Mouse (Mus musculus) heart, embryonic 12.5 days (tissue): ENCODE measurements around the gene Patj. TPM values are rescaled to one million over a fixed set of nuclear protein-coding genes. Genes with fewer than 3 reads are reported as not detected.

Experiments used
- ATAC-seq: fragments of 200-750 bp; cut with Nextera tagmentation; 2 replicates; pipeline ENCODE4 v1.8.0; 2017; ENCODE audit warnings: moderate TSS enrichment, moderate library complexity; ENCODE audit not compliant: insufficient number of reproducible peaks, low FRiP score
- H3K27ac ChIP-seq: fragments of 300-500 bp; sonication (generic); 2 replicates; pipeline ENCODE4 v1.5.1; 2016; ENCODE audit warnings: mild to moderate bottlenecking, moderate library complexity; ENCODE audit not compliant: poor library complexity, severe bottlenecking
- H3K27me3 ChIP-seq: fragments of 300-500 bp; sonication (generic); replicated peaks from 2 replicates; pipeline ENCODE4 v1.6.1; 2016; ENCODE audit warnings: mild to moderate bottlenecking, moderate library complexity
- H3K36me3 ChIP-seq: fragments of 300-500 bp; sonication (generic); 2 replicates; pipeline ENCODE4 v1.6.1; 2016; ENCODE audit warnings: mild to moderate bottlenecking, moderate library complexity
- H3K4me1 ChIP-seq: fragments of 300-500 bp; sonication (generic); replicated peaks from 2 replicates; pipeline ENCODE4 v1.6.1; 2016; ENCODE audit warnings: mild to moderate bottlenecking
- H3K4me2 ChIP-seq: fragments of 300-500 bp; sonication (generic); 2 replicates; pipeline ENCODE4 v1.6.1; 2016; ENCODE audit warnings: mild to moderate bottlenecking, moderate library complexity
- H3K4me3 ChIP-seq: fragments of 300-500 bp; sonication (generic); 2 replicates; pipeline ENCODE4 v1.5.1; 2016; ENCODE audit warnings: mild to moderate bottlenecking
- H3K9ac ChIP-seq: fragments of 300-500 bp; sonication (generic); 2 replicates; pipeline ENCODE4 v1.6.1; 2016; ENCODE audit warnings: mild to moderate bottlenecking, moderate library complexity
- H3K9me3 ChIP-seq: fragments of 300-500 bp; sonication (generic); replicated peaks from 2 replicates; pipeline ENCODE4 v1.6.1; 2016; ENCODE audit warnings: mild to moderate bottlenecking, moderate library complexity
- WGBS: fragments of 180-500 bp; shearing (Covaris S2); methylation state at CpG from one replicate; pipeline ENCODE4 v1.1.7; 2016; 5-methylcytosine and 5-hydroxymethylcytosine counted together
- polyA plus RNA-seq: library from polyadenylated mRNA; unstranded; fragments of >200 nt; fragmentation: Nextera tagmentation; extraction: Ambion mirVana; gene quantifications from 2 replicates; pipeline ENCODE4 v1.2.1, GENCODE M21; 2016

Patj gene
- polyA plus RNA-seq, 1 experiment from 2014 or later: 14.8 TPM

- H3K9ac ChIP-seq: no peak overlapping the region
Observed at GRCm38 (mm10) chr4:98511296-98511695, 115.7 kb downstream of the Patj start.

GRCm38 (mm10) chr4:98511964-98512743, 116.6 kb downstream of the Patj start:
- H3K4me3 ChIP-seq: no peak overlapping the region
- peak overlapping the region; percentile 78 for H3K27ac ChIP-seq
- H3K9me3 ChIP-seq: no peaks in the 10 kb centered on the region
- WGBS: 83% methylated on average over 10 of the region's 10 CpGs
- no peak for ATAC-seq
- no peaks in the 10 kb centered on the region for H3K27me3 ChIP-seq
- H3K9ac ChIP-seq: no peak overlapping the region
- H3K4me1 ChIP-seq: peaks cover 36% of the 10 kb centered on the region
- no peaks in the 10 kb centered on the region; the same call in 1 of the 2 replicates for H3K36me3 ChIP-seq
- H3K4me2 ChIP-seq: no peak overlapping the region

More at GRCm38 (mm10) chr4:98511296-98511695, 115.7 kb downstream of the Patj start:
- Histone ChIP-seq H3K4me1 (peaks cover 36% of the 10 kb centered on the region), H3K4me2 (no peak overlapping the region), H3K27ac (peak overlapping the region; percentile 78), H3K27me3 (no peaks in the 10 kb centered on the region), H3K9me3 (no peaks in the 10 kb centered on the region), H3K4me3 (no peak overlapping the region), H3K36me3 (no peaks in the 10 kb centered on the region; the same call in 1 of the 2 replicates)
- WGBS: 32% methylated on average over 2 of the region's 2 CpGs
- no peak for ATAC-seq

- no peak overlapping the region for H3K4me3 ChIP-seq
- no peak for ATAC-seq
- no peak overlapping the region for H3K4me2 ChIP-seq
- H3K9ac ChIP-seq: no peak overlapping the region
- H3K27ac ChIP-seq: no peak overlapping the region
- WGBS: 79% methylated on average over 6 of the region's 6 CpGs
- H3K36me3 ChIP-seq: peaks cover 15% of the 10 kb centered on the region
- H3K27me3 ChIP-seq: no peaks in the 10 kb centered on the region
- H3K9me3 ChIP-seq: 0 out of 2 replicates have a peak, but pooled peaks cover 3% of the 10 kb centered on the region
- no peaks in the 10 kb centered on the region for H3K4me1 ChIP-seq
Observed at GRCm38 (mm10) chr4:98520492-98520891, 124.9 kb downstream of the Patj start.

GRCm38 (mm10) chr4:98524525-98524924, 128.9 kb downstream of the Patj start:
- H3K9me3 ChIP-seq: no peaks in the 10 kb centered on the region
- peaks cover 9% of the 10 kb centered on the region for H3K36me3 ChIP-seq
- no peak overlapping the region for H3K4me3 ChIP-seq
- no peaks in the 10 kb centered on the region for H3K27me3 ChIP-seq
- no peak overlapping the region for H3K27ac ChIP-seq
- no peak overlapping the region for H3K4me2 ChIP-seq
- WGBS: 84% methylated on average over 10 of the region's 10 CpGs
- ATAC-seq: no peak
- H3K9ac ChIP-seq: no peak overlapping the region
- no peaks in the 10 kb centered on the region for H3K4me1 ChIP-seq

- H3K4me3 ChIP-seq: no peak overlapping the region
- no peak overlapping the region for H3K27ac ChIP-seq
- 0 out of 2 replicates have a peak, but pooled peaks cover 3% of the 10 kb centered on the region for H3K36me3 ChIP-seq
- ATAC-seq: no peak
- WGBS: 72% methylated on average over 3 of the region's 3 CpGs
- H3K4me2 ChIP-seq: no peak overlapping the region
- H3K4me1 ChIP-seq: no peaks in the 10 kb centered on the region
- no peaks in the 10 kb centered on the region for H3K27me3 ChIP-seq
- no peaks in the 10 kb centered on the region for H3K9me3 ChIP-seq
- H3K9ac ChIP-seq: no peak overlapping the region
Observed at GRCm38 (mm10) chr4:98535446-98535845, 139.9 kb downstream of the Patj start.

- no peak overlapping the region for H3K9ac ChIP-seq
- H3K27ac ChIP-seq: no peak overlapping the region
- no peaks in the 10 kb centered on the region for H3K4me1 ChIP-seq
- 71% methylated on average over 2 of the region's 2 CpGs for WGBS
- H3K4me2 ChIP-seq: no peak overlapping the region
- no peak for ATAC-seq
- H3K27me3 ChIP-seq: no peaks in the 10 kb centered on the region
- H3K4me3 ChIP-seq: no peak overlapping the region
- H3K36me3 ChIP-seq: 0 out of 2 replicates have a peak, but pooled peaks cover 3% of the 10 kb centered on the region
- no peaks in the 10 kb centered on the region for H3K9me3 ChIP-seq
Observed at GRCm38 (mm10) chr4:98541591-98541990, 146.0 kb downstream of the Patj start.

DNA sequence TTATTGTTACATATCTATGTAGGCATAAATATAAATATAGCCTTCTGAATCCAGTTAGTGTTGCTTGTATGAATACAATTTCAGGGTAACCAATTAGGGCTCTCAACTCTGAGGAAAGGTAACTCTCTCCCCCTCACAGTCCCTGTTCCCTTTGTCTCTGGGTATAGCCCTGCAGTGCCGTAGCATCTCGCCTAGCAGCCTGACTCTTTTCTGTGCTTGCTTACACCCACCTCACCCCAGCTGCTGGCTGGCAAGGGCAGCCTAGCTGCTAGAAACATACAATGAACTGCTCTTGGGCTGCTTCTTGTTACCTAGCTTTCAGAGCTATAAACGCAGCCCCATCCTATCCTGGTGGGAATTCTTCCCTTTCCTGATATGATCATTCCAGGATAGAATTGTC, 147.4 kb downstream of the Patj start:
- H3K36me3 ChIP-seq: 0 out of 2 replicates have a peak, but pooled peaks cover 3% of the 10 kb centered on the region
- 72% methylated on average over 3 of the region's 3 CpGs for whole genome bisulfite sequencing
- H3K4me3 ChIP-seq: no peak overlapping the region
- H3K9ac ChIP-seq: no peak overlapping the region
- ATAC-seq: no peak
- no peaks in the 10 kb centered on the region for H3K27me3 ChIP-seq
- H3K4me2 ChIP-seq: no peak overlapping the region
- H3K27ac ChIP-seq: no peak overlapping the region
- no peaks in the 10 kb centered on the region for H3K4me1 ChIP-seq
- H3K9me3 ChIP-seq: no peaks in the 10 kb centered on the region

GRCm38 (mm10) chr4:98545376-98545775, 149.8 kb downstream of the Patj start:
- no peaks in the 10 kb centered on the region for H3K27me3 ChIP-seq
- no peaks in the 10 kb centered on the region for H3K36me3 ChIP-seq
- ATAC-seq: no peak

GRCm38 (mm10) chr4:98546456-98547176, 151.0 kb downstream of the Patj start:
- Histone ChIP-seq H3K9ac (no peak overlapping the region), H3K27ac (no peak overlapping the region), H3K4me1 (peaks cover 5% of the 10 kb centered on the region; the same call in 1 of the 2 replicates), H3K4me3 (no peak overlapping the region), H3K9me3 (no peaks in the 10 kb centered on the region), H3K27me3 (no peaks in the 10 kb centered on the region), H3K36me3 (no peaks in the 10 kb centered on the region), H3K4me2 (no peak overlapping the region)
- ATAC-seq: no peak
- WGBS: 65% methylated on average over 12 of the region's 12 CpGs

More at GRCm38 (mm10) chr4:98545376-98545775, 149.8 kb downstream of the Patj start:
- Histone ChIP-seq H3K27ac (no peak overlapping the region), H3K4me3 (no peak overlapping the region), H3K4me1 (no peaks in the 10 kb centered on the region), H3K9me3 (no peaks in the 10 kb centered on the region), H3K9ac (no peak overlapping the region), H3K4me2 (no peak overlapping the region)
- WGBS: 40% methylated on average over 1 of the region's 1 CpGs

DNA sequence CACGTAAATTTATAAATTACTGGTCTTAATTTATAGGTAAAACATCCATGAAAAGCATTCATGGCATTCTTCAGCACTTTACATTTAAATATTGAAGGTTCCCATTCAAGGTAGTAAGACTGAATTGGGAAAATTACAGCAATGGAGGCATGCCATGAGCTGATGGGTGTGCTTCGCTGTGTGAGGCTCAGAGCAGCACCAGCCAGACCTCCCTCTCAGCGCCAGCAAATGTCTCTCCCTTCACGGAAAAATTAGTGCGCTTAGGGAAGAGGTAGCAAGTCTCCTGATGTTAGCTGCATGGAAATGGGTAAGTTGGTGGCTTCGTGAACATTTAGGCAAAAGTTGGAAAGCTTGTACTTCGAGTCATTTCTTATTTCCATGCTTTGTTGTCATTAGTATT, 153.9 kb downstream of the Patj start:
- H3K27me3 ChIP-seq: no peaks in the 10 kb centered on the region
- no peak overlapping the region for H3K4me3 ChIP-seq
- H3K9me3 ChIP-seq: no peaks in the 10 kb centered on the region
- WGBS: 81% methylated on average over 7 of the region's 7 CpGs
- H3K27ac ChIP-seq: no peak overlapping the region
- peaks cover 5% of the 10 kb centered on the region; the same call in 1 of the 2 replicates for H3K4me1 ChIP-seq
- no peak for ATAC-seq
- no peaks in the 10 kb centered on the region for H3K36me3 ChIP-seq
- no peak overlapping the region for H3K4me2 ChIP-seq
- no peak overlapping the region for H3K9ac ChIP-seq

DNA sequence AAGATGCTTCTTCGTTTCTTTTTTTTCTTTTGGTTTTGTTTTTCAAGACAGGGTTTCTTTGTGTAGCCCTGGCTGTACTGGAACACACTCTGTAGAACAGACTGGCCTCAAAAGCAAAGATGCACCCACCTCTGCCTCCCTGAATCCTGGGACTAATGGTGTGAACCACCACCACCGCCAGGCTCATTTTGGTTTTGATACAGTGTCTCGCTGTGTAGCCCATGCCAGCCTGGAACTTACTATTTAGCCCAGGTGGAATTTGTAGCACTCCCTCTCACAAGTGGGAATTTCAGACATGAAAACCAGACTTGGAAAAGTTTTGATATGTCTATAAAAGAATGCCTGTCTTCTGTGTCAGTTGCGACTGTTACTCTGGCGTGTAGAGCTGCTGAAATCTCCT, 154.5 kb downstream of the Patj start:
- no peaks in the 10 kb centered on the region for H3K36me3 ChIP-seq
- H3K27me3 ChIP-seq: no peaks in the 10 kb centered on the region
- WGBS: 82% methylated on average over 5 of the region's 5 CpGs
- no peak overlapping the region for H3K4me3 ChIP-seq
- H3K27ac ChIP-seq: no peak overlapping the region
- H3K4me1 ChIP-seq: peaks cover 5% of the 10 kb centered on the region; the same call in 1 of the 2 replicates
- no peaks in the 10 kb centered on the region for H3K9me3 ChIP-seq
- no peak for ATAC-seq
- H3K4me2 ChIP-seq: no peak overlapping the region
- H3K9ac ChIP-seq: no peak overlapping the region
